Mouse (Mus musculus) cerebellum, adult 11 months (tissue): ENCODE data around the gene Gm9639.
A peak's percentile ranks its signal among the peaks of the same experiment; 100 is the strongest.
"Not testable (repeated sequence)": the region's sequence is repeated elsewhere in the genome, so short reads cannot be mapped to it uniquely, and the experiment has no call there.

Source experiments
- DNase-seq: peaks from one replicate; pipeline ENCODE4 v3.0.0; 2022

Gene Gm9639

DNA sequence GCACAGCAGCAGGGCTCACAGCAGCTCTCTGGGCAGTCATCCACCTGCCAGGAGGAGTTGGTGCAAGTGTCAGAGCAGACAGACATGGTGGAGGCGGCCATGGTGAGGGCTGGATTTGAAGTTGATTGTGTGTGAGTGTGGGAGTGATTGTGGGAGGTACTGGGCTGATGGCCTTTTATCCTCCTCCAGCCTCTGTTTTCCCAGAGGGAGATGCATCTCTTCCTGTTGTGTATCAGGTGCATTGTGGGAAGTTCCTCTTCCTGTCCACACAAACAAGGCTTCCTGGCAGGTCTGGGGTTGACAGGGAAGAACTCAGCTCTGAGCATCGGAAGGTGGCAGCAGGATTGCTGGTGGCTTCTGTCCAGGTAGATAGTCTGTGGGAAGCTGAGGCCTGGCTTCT lies at the start of gene Gm9639:
Gene Gm9639 (minus strand): TSS at position 101 of the 400 bp plus-strand sequence.
- DNase-seq = no peak

DNA sequence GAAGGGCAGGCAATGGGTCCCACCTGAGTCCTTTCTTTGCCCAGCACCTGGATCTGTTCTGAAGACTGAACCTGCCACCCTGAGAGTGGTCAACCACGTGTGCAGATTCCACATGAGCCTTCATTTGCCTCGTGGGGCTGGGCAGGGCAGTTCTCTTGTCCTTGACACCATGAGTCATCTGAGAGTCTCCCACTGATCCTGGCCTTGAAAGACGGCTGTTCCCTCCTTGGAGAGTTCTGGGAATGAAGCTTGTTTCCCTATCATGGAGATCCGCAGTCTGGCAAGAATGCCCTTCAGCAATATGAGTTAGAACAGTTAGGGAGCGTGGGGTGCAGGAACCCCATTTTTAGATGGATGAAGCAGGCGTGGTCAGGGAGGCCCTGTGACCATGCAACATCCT lies 44.1 kb upstream of the Gm9639 start:
- DNase-seq = no peak

DNA sequence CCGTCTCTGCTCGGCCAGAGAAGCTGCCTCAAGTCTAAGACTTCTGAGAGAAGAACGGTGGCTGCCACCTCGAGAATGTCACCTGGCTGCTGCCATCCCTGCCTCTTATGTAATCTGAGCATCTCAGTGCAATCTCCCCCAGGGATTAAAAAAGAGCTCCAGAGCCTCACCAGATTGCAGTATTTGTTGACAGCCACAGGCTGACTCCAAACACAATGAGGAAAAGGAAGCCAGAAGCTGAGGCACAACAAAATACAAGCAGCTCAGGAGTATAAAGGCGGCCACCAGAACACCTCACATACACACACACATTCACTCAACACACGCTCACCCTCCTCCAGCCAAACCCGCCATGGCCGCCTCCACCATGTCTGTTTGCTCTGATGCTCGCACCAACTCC lies 40.8 kb upstream of the Gm9639 start, which contains the start of gene Krtap10-10:
Gene Krtap10-10 (plus strand): TSS at position 301 of the 400 bp plus-strand sequence.
- DNase-seq = no peak

DNA sequence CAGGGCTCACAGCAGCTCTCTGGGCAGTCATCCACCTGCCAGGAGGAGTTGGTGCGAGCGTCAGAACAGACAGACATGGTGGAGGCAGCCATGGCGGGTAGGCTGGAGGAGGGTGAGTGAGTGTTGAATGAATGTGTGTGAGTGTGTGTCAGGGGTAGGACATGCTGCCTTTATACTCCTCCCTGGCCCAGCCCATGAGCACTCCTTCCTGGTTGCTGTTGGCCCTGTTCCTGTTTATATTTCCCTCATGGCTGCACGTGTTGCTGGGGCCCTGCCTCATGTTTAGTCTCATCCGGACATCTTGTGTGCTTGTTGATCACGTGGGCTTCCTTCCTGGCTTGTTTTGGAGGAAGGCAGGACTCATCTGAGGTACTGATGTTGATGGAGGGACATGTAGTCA lies 32.1 kb upstream of the Gm9639 start, which contains the start of gene Krtap10-4:
Gene Krtap10-4 (minus strand): TSS at position 145 of the 400 bp plus-strand sequence.
- no peak for DNase-seq

DNA sequence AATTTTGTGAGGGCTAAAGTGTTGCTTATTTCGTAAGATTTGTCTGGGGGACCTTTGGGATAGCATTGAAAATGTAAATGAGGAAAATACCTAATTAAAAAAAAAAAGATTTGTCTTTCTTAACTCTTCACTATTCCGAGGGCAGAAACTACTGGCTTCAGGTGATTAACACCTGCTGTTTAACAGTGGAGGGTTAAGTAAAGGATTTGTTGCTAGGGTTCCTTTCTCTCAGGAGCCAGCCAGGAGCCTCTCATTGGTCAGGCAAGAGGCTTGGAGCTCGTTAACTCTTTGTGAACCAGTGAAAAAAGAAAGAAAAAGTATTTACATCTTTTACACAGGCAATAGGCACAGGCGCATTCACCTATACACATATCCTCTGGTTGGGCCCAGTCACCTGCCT lies 24.3 kb upstream of the Gm9639 start:
- no peak for DNase-seq

DNA sequence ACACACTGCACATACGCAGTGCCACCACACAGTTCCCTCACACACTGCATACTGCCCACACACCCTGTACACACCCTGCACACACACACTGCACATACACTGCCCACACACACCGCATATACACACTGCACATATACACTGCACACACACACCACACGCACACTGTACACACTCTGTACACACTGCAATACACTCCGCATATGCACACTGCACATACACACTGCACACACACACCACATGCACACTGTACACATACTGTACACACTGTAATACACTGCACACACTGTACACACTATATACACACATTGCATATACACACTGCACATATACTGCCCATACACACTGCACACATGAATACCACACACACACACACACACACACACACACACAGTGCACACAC lies 23.6 kb upstream of the Gm9639 start:
- DNase-seq = no peak

GRCm38 (mm10) chr10:77815514-77815913 lies 20.6 kb upstream of the Gm9639 start:
- no peak for DNase-seq

GRCm38 (mm10) chr10:77814382-77814781 lies 19.5 kb upstream of the Gm9639 start, which contains the start of gene Gm2696:
TSS of gene Gm2696 (plus strand) at chr10:77814682.
- DNase-seq = no peak

DNA sequence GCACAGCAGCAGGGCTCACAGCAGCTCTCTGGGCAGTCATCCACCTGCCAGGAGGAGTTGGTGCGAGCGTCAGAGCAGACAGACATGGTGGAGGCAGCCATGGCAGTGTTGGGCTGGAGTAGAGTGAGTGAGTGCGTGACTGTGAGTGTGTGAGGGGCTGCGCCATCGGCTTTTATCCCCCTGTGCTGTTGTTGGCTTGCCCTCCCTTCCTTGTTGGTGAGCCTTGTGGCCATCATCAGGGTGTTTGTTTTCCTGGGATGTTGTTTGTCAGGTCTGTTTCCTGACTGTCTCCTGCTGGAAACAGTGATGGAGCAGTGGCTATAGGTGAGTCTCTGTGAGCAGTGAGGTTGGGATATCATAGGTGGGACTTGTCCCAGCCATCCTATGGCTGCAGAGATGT lies 16.9 kb upstream of the Gm9639 start, which contains the start of gene Gm9507:
Gene Gm9507 (minus strand): TSS at position 101 of the 400 bp plus-strand sequence.
- no peak for DNase-seq

DNA sequence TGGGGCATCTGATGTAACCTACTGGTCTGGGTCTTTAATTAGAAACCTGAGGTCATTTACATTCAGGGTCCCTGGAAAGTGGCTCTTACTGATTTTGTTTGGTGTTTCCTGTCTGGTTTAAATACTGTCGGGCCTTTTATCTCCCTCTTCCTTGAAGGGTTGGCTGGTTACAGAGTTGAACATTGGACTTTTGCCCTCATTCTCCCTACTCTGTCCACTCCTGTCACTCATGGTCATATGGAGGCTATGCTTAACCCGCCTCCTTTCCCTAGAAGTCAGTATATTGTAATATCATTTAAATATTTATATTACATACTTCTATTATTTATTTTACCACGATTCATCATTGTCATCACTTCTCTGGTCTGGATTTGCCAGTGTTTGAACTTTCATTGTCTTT lies 9.2 kb upstream of the Gm9639 start:
- no peak for DNase-seq

GRCm38 (mm10) chr10:77798921-77799508 lies 4.1 kb upstream of the Gm9639 start, which contains the start of gene Gm19668:
TSS of gene Gm19668 (minus strand) at chr10:77799133.
- DNase-seq = no peak

GRCm38 (mm10) chr10:77798164-77798920 lies 3.5 kb upstream of the Gm9639 start:
- DNase-seq = peak; percentile 9

DNA sequence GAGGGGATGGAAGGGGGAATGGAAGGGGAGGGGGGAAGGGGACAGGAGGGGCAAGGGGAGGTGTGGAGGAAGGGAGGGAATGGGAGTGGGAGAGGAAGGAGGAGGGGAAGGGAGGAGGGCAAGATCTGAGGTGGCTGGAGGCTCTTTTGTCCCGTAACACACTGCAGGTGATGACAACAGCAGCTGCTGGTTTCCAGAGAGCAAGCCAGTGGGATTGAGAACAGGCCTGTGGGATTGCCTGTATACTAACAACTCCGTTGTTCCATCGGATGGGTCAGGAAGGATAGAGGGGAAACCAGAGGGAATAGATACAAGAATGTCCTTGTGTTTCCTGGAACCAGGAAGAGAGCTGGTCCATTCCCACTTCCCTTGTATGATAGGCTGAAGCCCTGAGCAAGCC lies 2.8 kb upstream of the Gm9639 start:
- DNase-seq = no peak

DNA sequence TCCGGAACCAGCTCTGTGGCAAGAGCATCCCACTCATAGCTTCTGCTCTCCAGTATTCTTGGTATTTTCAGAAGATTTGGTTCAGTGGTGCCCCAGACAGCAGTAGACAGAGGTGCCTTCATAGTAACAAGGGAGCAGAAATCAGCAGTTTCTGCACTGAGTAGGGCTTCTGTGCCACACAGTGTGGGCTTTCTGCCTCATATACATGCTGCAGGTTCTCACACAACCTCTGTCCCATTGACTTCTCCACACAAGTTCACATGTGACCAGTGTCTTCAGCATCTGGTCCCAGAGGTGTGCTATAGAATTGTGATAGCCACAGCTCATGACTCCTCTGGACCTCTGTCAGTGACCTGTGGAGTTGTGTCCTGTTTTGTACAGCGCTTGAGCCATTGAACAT lies 6.3 kb downstream of the Gm9639 start:
- DNase-seq = no peak

DNA sequence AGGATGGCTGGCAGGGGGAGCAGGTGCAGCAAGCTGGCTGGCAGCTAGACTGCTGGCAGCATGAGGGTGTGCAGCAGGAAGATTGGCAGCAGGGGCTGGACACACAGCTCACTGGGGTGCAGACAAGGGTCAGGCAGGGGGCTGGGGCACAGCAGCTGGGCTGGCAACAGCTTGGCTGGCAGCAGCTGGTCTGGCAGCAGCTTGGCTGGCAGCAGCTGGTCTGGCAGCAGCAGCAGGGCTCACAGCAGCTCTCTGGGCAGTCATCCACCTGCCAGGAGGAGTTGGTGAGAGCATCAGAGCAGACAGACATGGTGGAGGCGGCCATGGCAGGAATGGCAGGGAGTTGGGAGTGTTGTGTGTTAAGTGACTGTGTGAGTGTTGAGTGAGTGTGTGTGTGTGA lies 7.0 kb downstream of the Gm9639 start, which contains the start of gene Gm7137:
Gene Gm7137 (minus strand): TSS at position 325 of the 400 bp plus-strand sequence.
- DNase-seq = not testable (repeated sequence)

- not testable (repeated sequence) for DNase-seq
Observed at GRCm38 (mm10) chr10:77783396-77783795, 11.5 kb downstream of the Gm9639 start.

DNA sequence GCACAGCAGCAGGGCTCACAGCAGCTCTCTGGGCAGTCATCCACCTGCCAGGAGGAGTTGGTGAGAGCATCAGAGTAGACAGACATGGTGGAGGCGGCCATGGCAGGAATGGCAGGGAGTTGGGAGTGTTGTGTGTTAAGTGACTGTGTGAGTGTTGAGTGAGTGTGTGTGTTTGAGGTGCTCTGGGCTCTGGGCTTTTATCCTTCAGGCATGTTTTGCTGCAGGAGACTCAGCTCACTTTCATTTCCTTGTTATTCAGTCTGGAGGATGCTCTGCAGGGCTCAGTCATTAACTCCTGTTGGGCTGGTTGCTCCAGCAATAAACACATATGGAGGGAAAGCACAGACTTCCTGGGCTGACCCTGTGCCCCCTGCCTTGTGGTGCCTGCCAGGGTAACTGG lies 12.4 kb downstream of the Gm9639 start, which contains the start of gene Gm3250:
Gene Gm3250 (minus strand): TSS at position 101 of the 400 bp plus-strand sequence.
- not testable (repeated sequence) for DNase-seq

- not testable (repeated sequence) for DNase-seq
Observed at GRCm38 (mm10) chr10:77776844-77777243, 18.0 kb downstream of the Gm9639 start, which contains the start of gene Gm7138. TSS of gene Gm7138 (minus strand) at chr10:77776944.

DNA sequence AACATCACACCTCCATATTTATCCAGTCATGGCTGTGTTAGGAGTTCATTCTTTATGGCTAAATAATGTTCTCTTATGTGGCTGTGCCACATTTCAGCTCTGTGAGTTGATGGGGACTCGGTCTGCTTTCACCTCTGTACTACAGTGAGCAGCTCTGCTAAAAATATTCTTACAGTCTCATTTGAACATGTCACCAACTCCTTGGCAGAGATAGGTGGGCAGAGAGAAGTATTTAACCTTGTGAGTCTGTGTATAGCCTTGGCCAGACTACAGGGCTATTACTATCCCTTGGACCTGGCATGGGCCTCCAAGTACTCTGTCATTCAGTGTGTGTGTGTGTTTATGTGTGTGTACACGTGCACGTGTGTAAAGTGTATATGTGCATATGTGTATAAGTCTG lies 22.7 kb downstream of the Gm9639 start:
- DNase-seq = not testable (repeated sequence)

- DNase-seq = not testable (repeated sequence)
Observed at GRCm38 (mm10) chr10:77771225-77771624, 23.7 kb downstream of the Gm9639 start, which contains the start of gene Gm3238. TSS of gene Gm3238 (minus strand) at chr10:77771325.

DNA sequence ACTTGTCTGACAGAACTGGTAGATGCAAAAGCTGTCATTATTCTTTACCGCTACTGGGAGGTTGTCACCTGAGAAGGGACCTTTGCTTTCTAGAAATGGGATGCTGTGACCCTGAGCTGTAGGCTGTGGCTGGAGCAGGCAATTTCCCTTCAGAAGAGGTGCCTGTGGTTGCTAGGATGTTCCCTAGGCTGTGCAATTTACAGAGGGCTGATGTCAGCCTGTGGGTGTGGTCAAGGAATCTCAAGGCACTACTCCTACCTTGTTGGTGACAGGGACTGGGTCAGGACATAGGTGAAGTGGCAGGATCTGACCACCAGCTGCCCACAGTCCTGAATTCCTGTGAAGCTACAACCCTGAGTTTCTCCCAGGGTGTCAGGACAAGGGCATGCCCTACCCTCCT lies 25.1 kb downstream of the Gm9639 start:
- DNase-seq = no peak

GRCm38 (mm10) chr10:77759582-77759981 lies 35.3 kb downstream of the Gm9639 start, which contains the start of gene Gm3233:
TSS of gene Gm3233 (minus strand) at chr10:77759682.
- DNase-seq = not testable (repeated sequence)

DNA sequence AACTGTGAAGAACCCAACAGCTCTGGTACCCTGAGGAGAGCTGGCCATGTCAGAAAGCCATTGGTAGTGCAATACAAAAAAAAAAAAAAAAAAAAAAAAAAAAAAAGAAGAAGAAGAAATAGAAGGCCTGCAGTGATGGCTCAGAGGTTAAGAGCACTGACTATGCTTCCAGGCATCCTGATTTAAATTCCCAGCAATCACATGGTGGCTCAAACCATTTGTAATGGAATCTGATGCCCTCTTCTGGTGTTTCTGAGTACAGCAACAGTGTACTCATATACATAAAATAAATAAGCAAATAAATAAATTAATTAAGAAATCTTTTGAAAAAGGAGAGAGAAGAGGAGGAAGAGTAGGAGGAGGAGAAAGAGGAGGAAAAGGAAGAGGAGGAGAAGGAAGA lies 41.4 kb downstream of the Gm9639 start:
- DNase-seq = no peak

- not testable (repeated sequence) for DNase-seq
Observed at GRCm38 (mm10) chr10:77752312-77752711, 42.6 kb downstream of the Gm9639 start.
